Mouse (Mus musculus) gastrocnemius, postnatal 4 days (tissue): ENCODE measurements at regions not wholly inside any gene's neighbourhood (a gene's known extent, or its start where the extent isn't known, plus 50 kb on each side); places are given as distances from the start of the nearest gene placed in this dataset.

Experiments used
- DNase-seq, 2 experiments: peaks; one replicate each; pipeline ENCODE4 v3.0.0; 2021 to 2022; ENCODE audit warnings: low spot score in 2 of 2, mixed read lengths in 2 of 2

DNA sequence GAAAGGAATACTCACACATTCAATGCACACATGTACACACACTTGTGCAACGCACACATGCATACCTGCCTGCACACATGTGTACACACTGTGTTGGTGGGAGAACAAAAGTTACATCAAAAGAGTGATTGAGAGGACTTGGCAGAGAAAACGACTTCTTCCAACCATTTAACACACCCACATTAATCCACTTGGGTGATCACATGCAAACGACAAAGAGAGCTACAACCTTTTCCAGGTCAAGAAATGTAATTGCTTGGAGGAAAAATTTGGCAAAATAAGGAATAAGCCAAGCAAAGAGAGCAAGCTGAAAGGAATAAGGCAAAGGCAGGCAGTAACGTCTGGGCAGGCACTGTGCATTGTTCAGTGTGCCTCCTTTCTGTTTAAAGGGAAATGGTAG lies 67.3 kb downstream of the C1d start:
- no peak for DNase-seq

DNA sequence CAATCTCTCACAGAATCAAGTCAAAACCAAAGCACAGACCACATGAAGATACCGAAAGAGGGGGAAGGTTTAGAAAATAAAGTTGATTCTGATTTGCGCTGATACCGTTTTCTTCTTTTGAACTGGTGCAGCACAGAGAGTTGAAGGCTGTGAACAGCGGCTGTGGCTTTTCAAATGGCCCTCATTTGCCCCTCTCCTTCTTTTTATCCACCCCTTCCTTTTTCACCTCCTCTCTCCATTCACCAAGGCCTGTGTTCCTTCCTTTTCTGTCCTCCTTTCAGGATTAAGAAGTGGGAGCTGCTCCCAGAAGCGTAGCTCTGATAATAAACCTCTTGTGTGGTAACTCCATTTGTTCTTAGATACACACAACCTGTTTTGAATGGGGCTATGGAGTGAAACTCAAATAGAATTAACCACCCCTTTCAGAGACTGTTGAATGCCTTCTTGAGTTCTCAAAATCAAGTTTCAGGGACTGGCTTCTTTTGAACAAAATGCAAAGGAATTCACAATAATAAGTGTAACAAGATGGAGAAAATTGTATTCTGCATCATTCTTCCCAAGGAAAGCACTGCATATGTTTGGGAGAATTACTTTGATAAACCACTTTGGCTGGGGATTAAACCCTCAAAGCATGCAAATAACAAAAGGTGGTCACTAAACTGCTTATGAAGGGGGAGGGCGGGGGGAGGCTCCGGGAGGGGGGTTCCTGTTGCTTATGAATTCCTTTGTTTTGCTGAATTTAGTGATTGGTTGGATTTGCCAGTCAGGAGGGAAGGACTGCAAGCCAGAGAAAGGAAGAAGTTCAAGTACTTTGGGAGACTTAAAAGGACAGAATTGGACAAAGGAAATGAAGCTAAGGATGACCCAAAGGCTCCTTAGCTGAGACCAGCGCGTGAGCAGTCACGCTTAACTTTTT lies 68.6 kb downstream of the C1d start:
- no peak for DNase-seq

DNA sequence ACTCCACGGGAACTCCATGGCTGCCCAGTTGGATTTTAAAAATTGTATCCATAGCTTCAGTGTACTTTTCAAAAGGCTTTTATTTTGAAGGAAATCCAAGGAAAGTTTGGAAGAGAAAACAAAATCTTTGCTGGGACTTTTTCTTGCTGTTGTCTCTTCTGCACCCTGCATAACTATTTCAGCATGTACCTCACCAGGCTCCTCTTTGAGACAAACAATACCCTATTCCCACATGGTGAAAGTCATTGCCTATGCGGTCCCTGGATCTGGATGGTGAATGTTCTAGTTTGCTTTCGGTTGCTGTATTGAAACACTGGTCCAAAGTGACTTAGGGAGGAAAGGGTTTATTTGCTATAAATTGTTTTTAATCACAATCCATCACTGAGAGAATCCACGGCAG lies 69.3 kb downstream of the C1d start:
- no peak for DNase-seq

DNA sequence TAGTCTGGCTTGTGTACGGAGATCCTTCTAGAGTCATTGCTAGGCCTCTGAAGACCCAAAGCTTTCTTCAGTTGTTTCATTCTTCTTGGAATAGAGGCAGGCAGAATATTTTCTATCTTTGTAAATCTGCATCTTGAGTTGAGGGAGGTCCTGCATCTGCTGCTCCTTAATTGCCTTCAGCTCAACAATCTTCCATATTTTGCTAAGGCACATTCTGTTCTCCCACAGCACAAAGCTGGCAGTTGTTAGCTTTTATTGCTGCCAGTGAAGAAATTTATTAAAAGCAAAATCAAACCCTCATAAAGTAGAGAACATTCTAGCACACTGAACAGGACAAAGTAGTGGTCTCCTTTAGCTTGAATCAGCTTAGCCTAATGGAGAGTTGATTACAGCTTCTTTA lies 94.1 kb downstream of the C1d start:
- no peak for DNase-seq

DNA sequence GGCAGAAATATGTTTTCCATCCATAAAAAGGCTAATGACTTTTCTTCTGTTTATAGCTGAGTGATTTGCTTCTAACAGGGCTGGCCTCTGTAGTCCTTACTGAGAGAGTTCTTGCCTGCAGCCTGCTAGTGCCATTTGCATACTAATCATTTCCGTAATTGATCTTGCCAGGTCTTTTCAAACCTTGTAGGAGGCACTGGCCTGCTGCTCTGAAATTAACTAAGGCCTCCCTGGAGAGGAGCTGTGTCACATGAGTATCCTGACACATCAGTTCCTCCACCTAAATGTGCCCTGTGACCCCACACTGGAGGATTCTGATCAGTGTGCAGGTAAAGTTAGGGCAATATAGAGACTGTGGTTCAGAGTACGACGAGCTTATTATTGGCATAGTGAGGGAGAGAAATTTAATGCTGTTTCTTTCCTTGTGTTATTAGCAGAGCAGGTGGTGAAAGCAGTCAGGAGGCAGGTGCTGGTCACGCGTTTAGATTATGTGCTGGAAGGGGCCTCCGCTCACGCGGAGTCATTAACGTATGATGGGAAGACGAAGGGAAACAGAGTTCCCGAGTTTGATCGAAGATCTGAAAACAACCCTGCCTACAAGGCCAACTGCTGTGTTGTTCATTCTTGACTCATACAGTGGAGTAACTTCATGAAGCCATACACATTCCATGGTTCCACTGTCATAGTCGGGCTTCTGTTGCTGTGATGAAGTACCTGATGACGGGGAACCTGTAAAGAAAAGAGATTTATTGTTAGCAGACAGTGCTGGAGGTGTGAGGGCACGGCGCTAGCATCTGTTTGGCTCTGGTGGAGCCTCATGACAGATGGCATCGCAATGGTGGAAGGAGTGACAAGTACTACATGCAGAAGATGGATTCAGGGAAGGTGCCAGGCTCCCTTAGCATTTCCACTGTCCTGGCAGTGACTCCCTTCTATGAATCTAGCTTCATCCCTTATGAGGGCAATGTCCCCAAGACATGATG lies 95.1 kb downstream of the C1d start:
- DNase-seq: no peak

DNA sequence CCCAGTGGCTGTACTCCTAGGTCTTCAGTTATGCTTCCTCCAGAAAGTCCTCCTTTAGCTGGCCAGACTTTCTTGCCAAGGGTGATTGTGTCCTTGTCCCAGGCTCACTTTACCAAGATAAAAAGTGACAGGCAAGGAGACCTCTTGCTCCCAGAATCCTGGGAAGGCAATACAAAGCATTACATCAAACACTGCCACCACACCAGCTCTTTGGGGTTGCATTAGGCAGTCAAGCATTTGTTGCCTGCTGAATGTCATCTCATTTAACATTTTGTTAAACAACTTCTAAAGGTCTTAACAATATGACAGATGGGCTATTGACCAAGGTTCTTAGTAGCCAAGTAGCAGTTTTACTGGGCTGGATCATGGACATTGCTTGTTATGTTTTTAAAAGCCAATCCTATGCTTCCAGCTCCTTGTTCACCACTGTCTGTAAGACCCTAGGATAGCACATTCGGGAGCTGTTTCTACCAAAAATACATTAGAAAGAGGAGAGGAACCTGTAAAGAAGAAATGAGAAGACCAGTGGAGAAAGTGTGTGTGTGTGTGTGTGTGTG lies 102.4 kb downstream of the C1d start:
- no peak for DNase-seq

DNA sequence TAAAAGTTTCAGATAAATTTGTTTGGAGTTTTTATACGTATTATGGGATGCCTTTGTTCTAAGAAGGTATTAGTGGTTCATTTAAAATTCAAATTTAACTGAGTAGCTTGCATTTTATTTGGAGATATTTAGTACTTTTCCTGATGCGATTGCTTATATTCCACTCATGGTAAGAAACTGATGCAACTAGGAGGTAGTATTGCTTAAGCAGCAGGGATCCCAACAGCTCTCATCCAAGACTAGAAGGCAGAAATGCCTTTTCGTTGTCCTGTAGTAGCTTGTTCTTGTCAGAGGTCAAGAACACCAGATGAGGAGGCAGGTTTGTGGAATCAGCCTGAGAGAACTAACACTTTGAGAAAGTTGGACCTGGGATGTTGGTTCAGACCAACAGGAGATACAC lies 120.5 kb downstream of the C1d start:
- no peak for DNase-seq

DNA sequence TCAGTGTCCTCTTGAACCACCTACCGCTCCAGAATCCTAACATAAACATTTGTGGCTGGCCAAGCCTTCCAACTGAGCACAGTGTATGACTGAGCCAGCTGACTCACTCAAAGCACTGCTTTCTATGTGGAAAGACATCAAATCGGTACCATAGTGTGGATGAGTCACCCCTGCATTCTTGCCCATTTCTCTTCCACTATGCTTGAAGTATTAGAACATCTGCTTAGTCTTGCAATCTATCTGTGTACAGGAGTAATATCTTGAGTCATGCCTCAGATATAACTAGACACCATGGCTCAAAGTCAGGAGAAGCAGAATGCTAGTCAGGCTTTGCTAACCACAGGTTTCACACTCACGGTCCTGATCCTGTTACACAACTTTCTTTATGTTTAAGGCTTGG lies 129.4 kb downstream of the C1d start:
- no peak for DNase-seq

DNA sequence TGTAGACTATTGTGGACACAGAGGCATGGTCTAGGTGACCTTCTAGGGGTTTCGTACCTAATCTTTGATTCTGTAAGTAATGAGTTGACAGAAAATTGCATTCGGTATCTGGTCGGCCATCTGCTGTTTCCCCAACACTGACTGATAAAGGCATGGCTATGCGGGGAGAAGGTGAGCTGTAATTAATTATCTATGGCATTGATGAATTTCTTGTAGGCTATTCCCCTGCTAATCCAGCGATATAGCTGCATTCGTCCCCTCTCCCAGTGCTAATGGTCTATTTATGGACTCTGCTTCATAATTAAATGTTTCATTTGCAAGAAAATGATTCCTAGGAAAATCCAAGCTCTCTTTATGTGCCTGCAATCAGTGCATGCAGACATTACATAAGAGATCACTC lies 136.5 kb downstream of the C1d start:
- DNase-seq: no peak

DNA sequence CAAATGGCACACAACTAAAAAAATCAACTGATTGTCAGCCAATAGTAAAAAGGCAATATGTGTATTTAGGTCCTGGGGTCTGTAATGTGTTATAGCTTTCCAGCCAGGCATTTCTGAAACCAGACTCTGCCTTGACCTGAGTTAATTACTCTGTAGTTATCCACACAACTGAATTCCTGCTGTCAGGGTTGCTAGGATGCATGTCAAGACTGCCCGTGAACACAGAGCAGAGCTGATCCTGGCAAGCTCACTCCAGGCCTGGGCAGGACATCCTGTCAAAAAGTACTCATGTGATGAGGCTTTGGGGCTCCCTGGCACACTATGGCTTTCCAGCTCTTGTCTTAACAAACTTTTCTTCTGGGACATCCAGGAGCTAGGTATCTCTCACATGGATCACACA lies 157.2 kb downstream of the C1d start:
- no peak for DNase-seq

DNA sequence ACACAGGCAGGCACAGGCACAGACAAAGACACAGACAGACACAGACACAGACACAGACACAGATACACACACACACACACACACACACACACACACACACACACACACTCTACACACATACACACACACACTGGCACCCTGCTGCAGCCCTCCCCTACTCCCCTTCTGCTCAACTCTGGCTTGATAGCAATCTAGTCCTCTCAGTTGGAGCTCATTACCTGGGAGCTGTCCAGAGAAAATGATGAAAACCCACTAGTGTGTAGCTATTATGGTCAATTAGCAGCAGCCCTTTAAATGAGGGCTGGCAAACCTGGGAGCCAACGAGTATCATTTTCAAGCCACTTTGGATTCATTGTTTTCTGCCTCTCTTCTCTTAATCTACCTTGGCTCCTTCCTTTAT lies 157.8 kb downstream of the C1d start:
- DNase-seq: no peak

DNA sequence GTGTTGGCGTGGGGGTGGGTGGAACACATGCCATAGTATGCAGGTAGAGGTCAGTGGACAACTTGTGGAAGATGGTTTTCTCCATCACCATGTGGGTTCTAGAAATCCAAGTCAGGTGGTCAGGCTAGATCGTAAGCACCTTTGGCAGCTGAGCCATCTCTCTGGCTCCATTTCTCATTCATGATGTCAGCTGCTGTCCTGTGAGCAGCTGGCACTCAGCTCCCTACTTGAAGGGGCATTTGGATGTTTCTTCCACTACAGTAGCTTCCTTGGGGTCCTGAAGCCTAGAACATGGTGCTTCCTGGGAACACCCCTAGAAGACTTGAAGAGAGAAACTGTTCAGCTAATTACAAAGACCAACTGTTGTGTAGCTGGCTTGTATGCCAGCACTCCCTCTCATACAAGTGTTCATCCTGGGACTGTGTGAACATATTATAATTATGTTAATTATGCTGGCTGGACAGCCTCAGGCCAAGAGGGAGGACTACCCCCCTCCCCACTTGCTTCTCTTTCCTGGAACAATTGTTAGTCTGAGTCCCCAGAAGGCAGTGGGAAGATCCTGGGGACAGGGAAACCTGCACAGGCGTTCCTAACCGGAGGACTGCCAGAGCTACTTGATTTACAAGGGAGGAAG lies 160.4 kb downstream of the C1d start:
- DNase-seq: no peak

DNA sequence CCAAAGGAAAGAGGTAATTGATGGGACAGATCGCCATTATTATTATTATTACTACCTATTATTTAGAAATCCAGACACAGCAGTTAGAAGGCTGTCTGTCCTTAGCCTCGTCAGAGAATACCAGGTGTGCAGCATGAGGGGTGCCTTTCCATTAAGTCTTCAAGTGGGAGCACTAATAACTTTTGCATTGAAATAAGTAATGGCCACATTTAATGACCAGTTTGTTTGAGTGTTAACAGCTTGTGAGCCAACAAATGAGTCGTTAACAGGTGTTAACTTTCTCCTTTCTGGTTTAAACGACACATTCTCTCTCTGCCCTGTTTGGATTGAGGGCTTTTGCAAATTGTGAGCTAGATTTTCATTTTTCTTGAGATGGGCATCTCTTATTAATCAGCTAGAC lies 184.8 kb downstream of the C1d start:
- no peak for DNase-seq

DNA sequence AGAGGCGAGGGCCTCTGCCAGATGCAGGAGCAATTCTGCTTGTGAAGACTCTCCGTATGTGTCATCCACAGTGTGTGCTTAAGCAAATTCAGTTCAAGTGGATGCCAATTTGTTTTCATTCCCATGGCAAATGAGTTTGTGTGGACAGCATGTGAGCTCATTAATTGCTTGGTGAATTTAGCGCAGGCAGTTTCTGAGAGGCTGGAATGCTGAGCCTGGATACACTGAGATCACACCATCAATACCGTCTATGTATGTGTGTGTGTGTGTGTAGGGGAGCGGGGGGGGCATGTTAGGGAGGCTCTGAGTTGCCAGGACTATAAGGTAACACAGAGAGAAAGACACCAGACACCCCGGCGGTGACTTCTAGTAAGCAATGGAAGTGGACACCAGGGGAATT lies 191.9 kb downstream of the C1d start:
- DNase-seq: no peak

DNA sequence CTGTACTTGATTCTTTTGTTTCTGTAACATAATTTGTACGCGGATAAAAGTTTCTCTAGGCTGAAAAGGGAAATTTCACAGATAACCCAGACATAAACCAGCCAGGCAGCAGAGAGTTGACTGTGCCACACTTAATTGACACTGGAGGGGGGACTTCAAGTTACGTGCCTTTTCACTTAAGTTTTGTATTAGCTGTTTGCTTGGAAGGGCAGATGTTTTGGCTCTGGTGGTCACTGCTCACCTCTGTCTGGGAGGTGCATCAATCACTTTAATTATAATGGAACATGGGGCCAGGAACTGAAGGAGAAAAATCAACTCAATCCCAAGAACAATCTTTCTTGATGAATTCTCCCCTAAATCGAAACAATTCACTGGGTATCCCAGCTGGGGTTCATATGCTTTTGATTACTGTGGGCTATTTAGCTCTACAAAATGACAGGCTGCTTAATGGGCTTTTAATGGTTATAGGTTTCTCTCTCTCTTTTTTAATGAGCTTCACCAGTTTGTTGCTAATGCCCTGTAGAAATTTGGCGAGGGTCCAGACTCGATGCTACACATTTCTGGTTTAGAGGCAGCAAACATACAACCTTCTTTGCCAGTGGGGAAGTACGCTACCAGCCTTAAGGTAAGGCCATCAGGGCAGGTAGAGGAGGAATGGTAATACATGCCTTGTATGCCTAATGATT lies 193.1 kb downstream of the C1d start:
- no peak for DNase-seq

DNA sequence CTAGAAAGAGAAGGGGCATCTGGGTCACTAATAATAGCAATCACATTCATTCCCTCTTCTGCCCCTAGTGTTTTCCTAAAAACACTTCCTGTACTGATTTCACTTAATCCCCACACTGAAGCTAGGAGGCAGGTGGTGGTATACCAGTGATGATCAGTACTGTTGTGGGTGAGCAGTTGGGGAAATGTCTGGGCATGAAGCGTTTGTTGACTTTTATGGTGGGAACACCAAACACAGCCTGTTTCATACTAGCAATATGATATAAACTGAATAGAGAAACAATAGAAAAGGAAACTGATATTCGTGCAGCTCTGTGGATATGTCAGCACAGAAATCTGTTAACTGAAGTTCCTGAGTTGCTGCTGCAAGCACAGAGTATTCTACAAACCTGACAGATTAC lies 194.1 kb downstream of the C1d start:
- no peak for DNase-seq

DNA sequence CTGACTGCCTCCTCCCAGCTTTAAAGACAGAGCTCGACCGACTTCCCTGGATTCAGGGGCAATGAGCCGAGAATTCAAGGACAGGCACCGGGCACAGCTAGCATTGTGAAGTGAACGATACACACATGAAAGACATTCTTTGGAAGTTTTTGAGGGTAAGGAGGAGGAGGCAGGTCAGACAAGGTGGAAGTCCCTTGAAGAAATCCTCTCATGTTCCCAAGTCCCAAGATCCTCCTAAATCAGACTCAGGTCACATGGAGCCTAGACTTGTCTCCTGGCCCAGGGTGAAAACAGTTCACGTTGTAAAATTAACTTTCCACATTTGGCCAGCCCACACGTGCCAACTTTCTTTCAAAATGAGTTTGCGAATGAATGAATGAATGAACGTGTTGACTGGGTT lies 196.2 kb downstream of the C1d start:
- DNase-seq: peak in 1 of 2 experiments; percentile 11

DNA sequence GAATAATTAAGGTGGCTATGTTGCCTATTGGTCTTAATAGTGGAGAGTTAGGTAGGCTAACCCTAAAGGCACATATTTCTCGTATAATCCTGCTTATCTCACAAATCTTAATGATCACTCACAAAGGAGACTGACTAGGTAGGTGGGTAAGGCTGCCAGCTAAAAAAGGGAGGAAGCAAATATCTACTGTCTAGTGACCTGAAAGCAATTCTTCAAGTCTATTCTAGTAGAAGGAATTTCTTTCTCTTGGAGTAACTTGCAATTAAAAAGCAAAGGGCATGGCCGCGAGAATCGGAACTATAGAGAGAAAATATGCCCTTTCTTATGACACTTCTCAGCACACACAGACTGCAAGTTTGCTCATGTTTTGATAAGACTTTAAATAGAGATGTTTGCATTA lies 201.6 kb downstream of the C1d start:
- DNase-seq: no peak

DNA sequence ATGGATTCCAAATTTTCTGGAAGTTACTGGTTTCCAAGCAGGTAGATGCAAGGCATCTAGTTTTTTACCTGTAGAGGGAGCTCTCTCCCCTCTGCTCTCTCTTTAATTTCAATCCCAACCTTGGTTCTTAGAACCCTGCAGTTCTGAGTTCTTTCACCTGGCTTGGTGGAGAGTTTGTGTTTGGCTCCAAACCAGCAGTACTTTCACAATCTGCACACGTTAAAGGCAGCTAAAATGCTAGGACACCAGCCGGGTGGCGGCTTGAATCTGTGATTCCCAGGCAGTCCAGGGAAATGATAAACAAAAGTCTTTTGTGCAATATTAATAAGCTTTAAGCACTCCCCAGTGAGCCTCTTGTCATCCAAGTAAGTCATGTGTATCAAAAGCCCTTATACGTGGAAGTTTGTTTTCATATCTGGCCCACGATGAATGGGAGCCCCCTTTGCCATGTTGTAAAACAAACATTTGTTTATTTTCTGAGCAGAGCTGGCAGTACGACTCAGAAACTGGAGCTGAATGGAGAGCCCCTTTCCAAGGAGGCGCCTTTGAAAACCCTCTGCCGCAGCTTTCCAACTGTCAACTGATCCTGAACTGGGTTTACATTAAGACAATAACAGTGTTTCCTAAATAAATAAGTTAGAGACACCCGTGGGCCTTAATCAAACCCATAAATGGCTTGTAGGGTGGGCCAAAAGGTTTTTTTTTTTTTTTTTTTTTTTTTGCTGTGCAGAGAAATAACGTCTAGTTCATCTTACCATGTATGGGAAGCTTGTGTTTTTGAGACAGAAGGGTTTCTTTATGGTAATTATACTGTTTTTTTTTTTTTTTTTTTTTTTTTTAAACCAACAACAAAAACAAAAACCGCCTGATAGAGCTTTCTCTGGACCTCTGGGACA lies 202.9 kb downstream of the C1d start:
- no peak for DNase-seq

DNA sequence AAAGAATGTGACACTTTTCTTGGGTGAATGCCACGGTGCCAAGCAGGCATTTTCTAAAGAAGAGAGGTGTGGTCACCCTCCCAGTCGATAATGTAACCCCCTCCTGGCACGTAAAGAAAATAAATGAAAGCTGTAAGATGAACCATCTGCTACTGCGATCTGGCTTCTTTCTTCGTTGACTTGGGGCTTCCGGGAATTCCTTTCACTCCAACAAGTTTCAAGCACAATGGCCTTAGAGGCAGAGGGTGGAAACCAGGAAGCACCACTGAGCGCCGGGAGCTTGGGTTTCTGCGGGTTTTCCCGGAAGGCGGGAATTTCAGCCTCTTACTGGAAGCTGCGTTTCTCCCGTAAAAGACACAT lies 203.5 kb downstream of the C1d start:
- DNase-seq: peak in 1 of 2 experiments; percentile 24
